Mouse (Mus musculus): ENCODE data around the gene 4933402D24Rik. TPM values are rescaled to one million over a fixed set of nuclear protein-coding genes. Genes with fewer than 3 reads are reported as not detected.

Gene 4933402D24Rik
- polyA plus RNA-seq, 1 experiment from 2014 or later, result 0.32 TPM

DNA sequence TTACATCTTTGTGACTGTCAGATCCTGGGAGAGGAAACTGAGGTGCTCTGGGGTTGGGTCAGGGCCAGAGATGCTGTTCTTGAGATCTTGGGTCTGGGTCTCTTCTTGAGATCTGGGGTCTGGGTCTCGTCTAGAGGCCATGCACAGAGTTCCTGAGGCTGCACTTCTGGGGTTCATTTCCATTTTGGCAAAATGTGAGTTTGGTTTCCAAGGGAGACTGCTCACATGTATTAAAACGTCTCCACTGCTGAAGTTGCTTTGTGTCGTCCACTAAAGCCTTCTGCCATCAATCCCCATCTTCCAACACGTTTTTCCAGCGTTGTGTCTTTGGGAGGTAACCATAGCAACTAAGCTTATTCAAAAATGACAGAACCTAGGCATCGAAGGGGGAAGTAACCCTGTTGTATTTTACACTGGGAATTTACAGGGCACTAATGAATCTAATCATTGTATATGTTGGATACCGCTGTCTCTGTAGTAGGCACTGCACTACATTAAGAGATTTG lies 5.1 kb downstream of the 4933402D24Rik start:
- H3K9me3 ChIP-seq (ENCODE audit: control insufficient read depth, low read depth, low read length), result no peaks in the 10 kb centered on the region
- no peak overlapping the region for H3K9ac ChIP-seq (replicated peaks; ENCODE audit: low read depth, low read length)
- WGBS, result 41% methylated on average over 7 of the region's 7 CpGs
- no peak overlapping the region for H3K4me3 ChIP-seq (ENCODE audit: low read depth, low read length)
- ATAC-seq (ENCODE audit: insufficient number of reproducible peaks, insufficient read depth, low FRiP score, low read depth), result no peak
- H3K27me3 ChIP-seq (ENCODE audit: control insufficient read depth, insufficient read depth, low read length), result no peaks in the 10 kb centered on the region
- no peaks in the 10 kb centered on the region for H3K4me1 ChIP-seq (ENCODE audit: control insufficient read depth, insufficient read depth, low read length)
- no peaks in the 10 kb centered on the region for H3K36me3 ChIP-seq (ENCODE audit: control insufficient read depth, insufficient read depth, low read length)
- H3K27ac ChIP-seq (ENCODE audit: low read length), result no peak overlapping the region
- no peak overlapping the region for H3K4me2 ChIP-seq (replicated peaks; ENCODE audit: low read depth, low read length)

DNA sequence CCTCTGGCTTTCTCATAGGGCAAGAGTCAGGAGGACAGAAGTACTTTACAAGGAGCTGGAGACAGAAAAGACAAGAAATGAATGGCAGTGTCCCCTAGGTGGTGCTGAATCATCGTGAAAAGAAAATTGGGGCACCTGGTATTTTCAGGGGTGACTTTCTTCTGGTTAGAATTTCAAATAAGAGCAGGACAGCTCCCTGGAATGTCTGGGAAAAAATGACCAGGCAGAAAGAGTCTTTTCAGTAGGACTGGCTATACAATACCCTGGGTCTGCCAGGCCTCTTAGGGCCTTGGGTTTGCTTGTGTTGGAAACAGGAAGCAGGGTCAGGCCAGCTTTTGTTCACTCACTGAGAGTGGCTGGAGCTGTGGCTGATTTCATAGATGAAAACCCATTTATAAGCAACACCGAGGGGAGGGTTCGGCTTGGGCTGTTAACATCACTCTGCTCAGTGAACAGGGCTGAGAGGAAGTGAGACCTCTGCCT lies 5.8 kb downstream of the 4933402D24Rik start:
- Histone ChIP-seq H3K27ac (ENCODE audit: low read length) (no peak overlapping the region), H3K4me2 (replicated peaks; ENCODE audit: low read depth, low read length) (no peak overlapping the region), H3K4me3 (ENCODE audit: low read depth, low read length) (no peak overlapping the region), H3K9ac (replicated peaks; ENCODE audit: low read depth, low read length) (no peak overlapping the region), H3K27me3 (ENCODE audit: control insufficient read depth, insufficient read depth, low read length) (no peaks in the 10 kb centered on the region), H3K36me3 (ENCODE audit: control insufficient read depth, insufficient read depth, low read length) (no peaks in the 10 kb centered on the region), H3K9me3 (ENCODE audit: control insufficient read depth, low read depth, low read length) (no peaks in the 10 kb centered on the region), H3K4me1 (ENCODE audit: control insufficient read depth, insufficient read depth, low read length) (no peaks in the 10 kb centered on the region)
- peak; percentile 63; the same call in 1 of the 2 replicates for ATAC-seq (ENCODE audit: insufficient number of reproducible peaks, insufficient read depth, low FRiP score, low read depth)
- 23% methylated on average over 3 of the region's 3 CpGs for WGBS

DNA sequence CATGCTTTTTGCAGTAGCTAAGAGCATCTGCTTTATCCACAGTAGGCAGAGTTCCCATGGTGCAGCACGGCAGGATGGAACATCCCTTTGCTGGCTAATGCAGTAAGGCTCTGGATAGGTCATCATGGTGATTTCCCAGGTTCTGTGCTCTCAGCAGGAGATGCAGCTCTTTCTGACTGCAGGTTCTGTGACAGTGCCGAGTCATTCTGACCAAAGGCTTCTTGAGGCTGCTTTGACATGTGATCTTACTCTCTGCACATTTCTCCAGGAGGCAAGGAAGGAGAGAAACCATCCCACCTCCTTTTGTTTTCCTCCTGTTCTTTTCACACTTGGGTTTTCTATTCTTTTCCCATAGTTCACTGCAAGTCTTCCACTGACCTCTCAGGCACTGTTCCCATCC lies 13.1 kb downstream of the 4933402D24Rik start:
- ATAC-seq (ENCODE audit: insufficient number of reproducible peaks, insufficient read depth, low FRiP score, low read depth), result no peak
- no peak overlapping the region for H3K9ac ChIP-seq (replicated peaks; ENCODE audit: low read depth, low read length)
- no peak overlapping the region for H3K4me3 ChIP-seq (ENCODE audit: low read depth, low read length)
- H3K27me3 ChIP-seq (ENCODE audit: control insufficient read depth, insufficient read depth, low read length), result no peaks in the 10 kb centered on the region
- no peaks in the 10 kb centered on the region for H3K9me3 ChIP-seq (ENCODE audit: control insufficient read depth, low read depth, low read length)
- H3K36me3 ChIP-seq (ENCODE audit: control insufficient read depth, insufficient read depth, low read length), result peaks cover 15% of the 10 kb centered on the region
- no peak overlapping the region for H3K27ac ChIP-seq (ENCODE audit: low read length)
- no peaks in the 10 kb centered on the region for H3K4me1 ChIP-seq (ENCODE audit: control insufficient read depth, insufficient read depth, low read length)
- no peak overlapping the region for H3K4me2 ChIP-seq (replicated peaks; ENCODE audit: low read depth, low read length)
- 63% methylated on average over 2 of the region's 2 CpGs for WGBS

DNA sequence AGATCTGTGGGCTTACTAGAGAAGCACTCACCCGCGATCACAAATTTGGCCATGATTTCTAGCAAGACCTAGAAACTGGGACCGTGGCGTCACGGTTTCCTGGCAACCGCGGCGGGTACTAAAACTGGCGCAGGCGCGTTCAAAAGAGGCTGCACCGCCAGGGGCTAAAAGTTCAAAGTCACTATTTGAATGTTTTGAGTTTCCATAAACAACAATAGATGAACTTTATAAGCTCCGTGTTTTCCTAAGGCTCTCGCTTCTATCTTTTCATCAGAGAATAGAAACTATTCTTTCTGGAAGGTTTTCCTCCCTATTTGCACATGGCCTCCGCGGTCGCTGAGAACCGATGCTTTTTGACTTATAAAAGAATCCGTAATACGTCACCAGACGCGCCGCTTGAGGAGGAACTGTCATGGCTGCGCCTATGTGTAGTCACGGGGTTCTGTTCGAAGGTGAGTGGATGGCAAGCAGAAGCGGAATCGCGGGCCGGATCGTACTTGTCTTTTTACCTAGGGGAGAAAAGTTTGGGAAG lies 38.8 kb downstream of the 4933402D24Rik start, which contains the start of the genes Mdh1b and Fastkd2:
Mdh1b (minus strand) TSS at position 79 of the 532 bp plus-strand sequence.
Fastkd2 (plus strand) TSS at position 375 of the 532 bp plus-strand sequence.
- under 1% methylated on average over 31 of the region's 31 CpGs for WGBS

DNA sequence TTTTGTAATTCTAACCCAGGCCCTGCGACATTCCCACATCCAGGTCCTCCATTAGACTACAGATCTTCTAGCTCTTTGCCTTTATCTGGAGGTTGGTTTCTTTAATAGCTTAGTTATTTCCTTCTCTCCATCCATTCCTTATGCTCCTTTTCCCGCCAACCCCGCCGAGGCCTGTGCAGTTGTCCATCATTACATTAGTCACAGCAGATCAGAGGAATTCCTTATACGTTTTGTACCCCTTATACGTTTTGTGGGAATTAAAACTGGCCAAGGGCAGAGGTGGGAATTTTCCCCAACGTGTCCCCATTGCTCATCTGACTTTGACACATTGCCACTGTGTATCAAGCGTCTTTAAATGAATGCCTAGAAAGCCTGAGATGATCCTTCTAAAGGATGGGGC lies 39.3 kb downstream of the 4933402D24Rik start:
- no peaks in the 10 kb centered on the region for H3K9me3 ChIP-seq (ENCODE audit: control insufficient read depth, low read depth, low read length)
- no peaks in the 10 kb centered on the region for H3K27me3 ChIP-seq (ENCODE audit: control insufficient read depth, insufficient read depth, low read length)
- peak overlapping the region; percentile 56 for H3K4me2 ChIP-seq (replicated peaks; ENCODE audit: low read depth, low read length)
- H3K27ac ChIP-seq (ENCODE audit: low read length), result no peak overlapping the region
- WGBS, result 43% methylated on average over 8 of the region's 8 CpGs
- H3K4me3 ChIP-seq (ENCODE audit: low read depth, low read length), result peak overlapping the region; percentile 66
- no peak for ATAC-seq (ENCODE audit: insufficient number of reproducible peaks, insufficient read depth, low FRiP score, low read depth)
- no peaks in the 10 kb centered on the region for H3K36me3 ChIP-seq (ENCODE audit: control insufficient read depth, insufficient read depth, low read length)
- no peak overlapping the region for H3K9ac ChIP-seq (replicated peaks; ENCODE audit: low read depth, low read length)
- peaks cover 9% of the 10 kb centered on the region; the same call in 1 of the 2 replicates for H3K4me1 ChIP-seq (ENCODE audit: control insufficient read depth, insufficient read depth, low read length)

More for the DNA sequence above, 38.8 kb downstream of the 4933402D24Rik start, which contains the start of the genes Mdh1b and Fastkd2:
- Histone ChIP-seq H3K4me2 (replicated peaks; ENCODE audit: low read depth, low read length) (peak within 1 kb of the TSS; percentile 61), H3K9ac (replicated peaks; ENCODE audit: low read depth, low read length) (peak within 1 kb of the TSS; percentile 69), H3K4me1 (ENCODE audit: control insufficient read depth, insufficient read depth, low read length) (peaks cover 9% of the 10 kb centered on the region; the same call in 1 of the 2 replicates), H3K4me3 (ENCODE audit: low read depth, low read length) (peak within 1 kb of the TSS; percentile 66), H3K9me3 (ENCODE audit: control insufficient read depth, low read depth, low read length) (no peaks in the 10 kb centered on the region), H3K27ac (ENCODE audit: low read length) (no peak within 1 kb of the TSS), H3K36me3 (ENCODE audit: control insufficient read depth, insufficient read depth, low read length) (no peaks in the 10 kb centered on the region), H3K27me3 (ENCODE audit: control insufficient read depth, insufficient read depth, low read length) (no peaks in the 10 kb centered on the region)
- peak; percentile 94 for ATAC-seq (ENCODE audit: insufficient number of reproducible peaks, insufficient read depth, low FRiP score, low read depth)

DNA sequence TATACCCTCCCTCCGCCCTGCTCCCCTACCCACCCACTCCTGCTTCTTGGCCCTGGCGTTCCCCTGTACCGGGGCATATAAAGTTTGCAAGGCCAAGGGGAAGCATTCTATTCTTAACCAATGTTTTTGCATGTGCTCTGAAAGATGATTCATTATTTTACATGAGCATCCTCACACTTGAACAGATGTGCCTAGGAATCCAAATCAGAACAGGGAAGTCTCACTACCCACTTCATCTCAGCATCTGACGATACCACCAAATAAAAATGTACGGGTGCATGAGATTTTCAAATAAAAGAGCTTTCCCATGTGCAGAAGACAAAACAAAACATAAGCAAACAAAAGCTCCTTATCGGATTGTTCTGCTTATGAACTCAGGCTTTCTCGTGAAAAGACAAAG lies 48.9 kb downstream of the 4933402D24Rik start:
- Histone ChIP-seq H3K4me2 (replicated peaks; ENCODE audit: low read depth, low read length) (no peak overlapping the region), H3K27ac (ENCODE audit: low read length) (no peak overlapping the region), H3K4me3 (ENCODE audit: low read depth, low read length) (no peak overlapping the region), H3K4me1 (ENCODE audit: control insufficient read depth, insufficient read depth, low read length) (no peaks in the 10 kb centered on the region), H3K9me3 (ENCODE audit: control insufficient read depth, low read depth, low read length) (no peaks in the 10 kb centered on the region), H3K27me3 (ENCODE audit: control insufficient read depth, insufficient read depth, low read length) (no peaks in the 10 kb centered on the region), H3K9ac (replicated peaks; ENCODE audit: low read depth, low read length) (no peak overlapping the region), H3K36me3 (ENCODE audit: control insufficient read depth, insufficient read depth, low read length) (no peaks in the 10 kb centered on the region)
- ATAC-seq (ENCODE audit: insufficient number of reproducible peaks, insufficient read depth, low FRiP score, low read depth), result no peak
- 75% methylated on average over 7 of the region's 7 CpGs for WGBS

DNA sequence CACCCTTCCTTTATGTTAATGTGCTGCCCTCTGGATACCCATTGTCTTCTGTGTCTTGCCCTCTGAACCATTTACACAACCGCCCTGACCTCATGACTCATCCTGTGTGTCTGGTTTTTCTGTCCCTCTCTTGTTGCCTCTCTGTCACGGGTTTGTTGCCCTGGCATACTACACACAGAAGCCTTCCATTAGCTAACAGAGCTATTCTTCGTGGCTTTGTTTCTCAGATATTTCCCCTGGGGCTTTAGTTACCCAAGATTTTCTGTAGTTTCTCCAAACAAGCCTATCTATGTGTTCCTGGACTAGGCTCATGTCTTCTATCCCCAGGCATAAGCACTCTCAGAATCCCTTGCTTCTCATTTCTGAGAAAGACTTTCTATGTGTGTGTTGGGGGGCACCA lies 60.2 kb downstream of the 4933402D24Rik start:
- H3K9me3 ChIP-seq (ENCODE audit: control insufficient read depth, low read depth, low read length), result no peaks in the 10 kb centered on the region
- ATAC-seq (ENCODE audit: insufficient number of reproducible peaks, insufficient read depth, low FRiP score, low read depth), result no peak
- no peak overlapping the region for H3K4me3 ChIP-seq (ENCODE audit: low read depth, low read length)
- H3K27ac ChIP-seq (ENCODE audit: low read length), result no peak overlapping the region
- H3K27me3 ChIP-seq (ENCODE audit: control insufficient read depth, insufficient read depth, low read length), result no peaks in the 10 kb centered on the region
- H3K4me1 ChIP-seq (ENCODE audit: control insufficient read depth, insufficient read depth, low read length), result no peaks in the 10 kb centered on the region
- no peaks in the 10 kb centered on the region for H3K36me3 ChIP-seq (ENCODE audit: control insufficient read depth, insufficient read depth, low read length)
- no peak overlapping the region for H3K4me2 ChIP-seq (replicated peaks; ENCODE audit: low read depth, low read length)
- no peak overlapping the region for H3K9ac ChIP-seq (replicated peaks; ENCODE audit: low read depth, low read length)
- 69% methylated on average over 3 of the region's 3 CpGs for WGBS

DNA sequence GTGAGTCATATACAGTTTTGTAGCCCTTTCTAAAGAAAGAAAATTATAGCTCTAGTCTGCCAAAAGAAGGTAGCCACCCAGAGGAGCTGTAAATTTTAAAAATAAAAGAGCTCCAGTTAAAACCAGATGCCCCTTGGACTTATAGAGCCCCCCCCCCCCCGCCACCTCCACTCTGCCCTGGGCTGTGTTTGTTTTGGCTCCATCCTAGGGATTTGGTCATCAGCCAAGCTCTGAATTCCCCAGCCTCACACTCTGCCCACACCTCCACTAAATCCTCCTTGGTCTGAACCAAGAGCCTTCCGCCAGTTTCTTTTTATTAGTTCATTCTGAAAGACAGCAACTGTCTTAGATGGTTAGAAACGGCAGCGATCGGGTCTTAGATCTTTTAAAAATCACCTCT lies 63.3 kb downstream of the 4933402D24Rik start:
- Histone ChIP-seq H3K9me3 (ENCODE audit: control insufficient read depth, low read depth, low read length) (no peaks in the 10 kb centered on the region), H3K27ac (ENCODE audit: low read length) (no peak overlapping the region), H3K4me1 (ENCODE audit: control insufficient read depth, insufficient read depth, low read length) (no peaks in the 10 kb centered on the region), H3K36me3 (ENCODE audit: control insufficient read depth, insufficient read depth, low read length) (no peaks in the 10 kb centered on the region), H3K27me3 (ENCODE audit: control insufficient read depth, insufficient read depth, low read length) (no peaks in the 10 kb centered on the region), H3K4me3 (ENCODE audit: low read depth, low read length) (no peak overlapping the region), H3K4me2 (replicated peaks; ENCODE audit: low read depth, low read length) (no peak overlapping the region), H3K9ac (replicated peaks; ENCODE audit: low read depth, low read length) (no peak overlapping the region)
- 59% methylated on average over 5 of the region's 5 CpGs for WGBS
- ATAC-seq (ENCODE audit: insufficient number of reproducible peaks, insufficient read depth, low FRiP score, low read depth), result no peak
